Mouse (Mus musculus): ENCODE measurements around the gene Smim1. TPM values are rescaled to one million over a fixed set of nuclear protein-coding genes. Genes with fewer than 3 reads are reported as not detected.

The Smim1 gene
- 321 and 326 TPM in 2 replicates for polyA plus RNA-seq (2015; fragmentation: Nextera tagmentation; extraction: Ambion mirVana)

- H3K4me1 ChIP-seq (replicated peaks): peaks cover 76% of the 10 kb centered on the region
- peaks cover 27% of the 10 kb centered on the region for H3K36me3 ChIP-seq (replicated peaks)
- H3K4me2 ChIP-seq: peak within 1 kb of the TSS; percentile 93
- WGBS (ENCODE audit: insufficient replicate concordance): 1% methylated on average over 33 of the region's 33 CpGs
- H3K9me3 ChIP-seq (replicated peaks): no peaks in the 10 kb centered on the region
- peak within 1 kb of the TSS; percentile 92 for H3K9ac ChIP-seq
- H3K4me3 ChIP-seq (replicated peaks): peak within 1 kb of the TSS; percentile 84
- H3K27ac ChIP-seq (replicated peaks): peak within 1 kb of the TSS; percentile 94
- H3K27me3 ChIP-seq: no peaks in the 10 kb centered on the region
- peak; percentile 53 for ATAC-seq (ENCODE audit: insufficient read depth)
These were observed at the start of gene Smim1 for GRCm38 (mm10) chr4:154025641-154026440. TSS of gene Smim1 (minus strand) at chr4:154026230.

- H3K36me3 ChIP-seq (replicated peaks): no peaks in the 10 kb centered on the region
- no peak overlapping the region for H3K27ac ChIP-seq (replicated peaks)
- ATAC-seq (ENCODE audit: insufficient read depth): no peak
- no peak overlapping the region for H3K9ac ChIP-seq
- H3K4me1 ChIP-seq (replicated peaks): no peaks in the 10 kb centered on the region
- H3K9me3 ChIP-seq (replicated peaks): no peaks in the 10 kb centered on the region
- H3K27me3 ChIP-seq: peaks cover 46% of the 10 kb centered on the region
- WGBS (ENCODE audit: insufficient replicate concordance): 14% methylated on average over 16 of the region's 16 CpGs
- no peak overlapping the region for H3K4me3 ChIP-seq (replicated peaks)
- H3K4me2 ChIP-seq: no peak overlapping the region
These were observed 45.9 kb upstream of the Smim1 start for GRCm38 (mm10) chr4:154071941-154072340.

- 1% methylated on average over 15 of the region's 20 CpGs for WGBS (ENCODE audit: insufficient replicate concordance)
- Histone ChIP-seq H3K4me1 (replicated peaks) (no peaks in the 10 kb centered on the region), H3K36me3 (replicated peaks) (no peaks in the 10 kb centered on the region), H3K4me3 (replicated peaks) (no peak overlapping the region), H3K4me2 (no peak overlapping the region), H3K9ac (no peak overlapping the region), H3K9me3 (replicated peaks) (no peaks in the 10 kb centered on the region), H3K27ac (replicated peaks) (no peak overlapping the region), H3K27me3 (peaks cover 46% of the 10 kb centered on the region)
- ATAC-seq (ENCODE audit: insufficient read depth): no peak
These were observed 45.5 kb upstream of the Smim1 start for GRCm38 (mm10) chr4:154071521-154071920.

GRCm38 (mm10) chr4:154070896-154071295 lies 44.9 kb upstream of the Smim1 start:
- H3K4me1 ChIP-seq (replicated peaks): no peaks in the 10 kb centered on the region
- ATAC-seq (ENCODE audit: insufficient read depth): no peak
- peaks cover 46% of the 10 kb centered on the region for H3K27me3 ChIP-seq
- H3K9ac ChIP-seq: no peak overlapping the region
- H3K36me3 ChIP-seq (replicated peaks): no peaks in the 10 kb centered on the region
- WGBS (ENCODE audit: insufficient replicate concordance): 3% methylated on average over 5 of the region's 5 CpGs
- H3K4me2 ChIP-seq: no peak overlapping the region
- H3K27ac ChIP-seq (replicated peaks): no peak overlapping the region
- no peaks in the 10 kb centered on the region for H3K9me3 ChIP-seq (replicated peaks)
- H3K4me3 ChIP-seq (replicated peaks): no peak overlapping the region

- H3K9ac ChIP-seq: no peak overlapping the region
- H3K9me3 ChIP-seq (replicated peaks): no peaks in the 10 kb centered on the region
- no peak for ATAC-seq (ENCODE audit: insufficient read depth)
- H3K27ac ChIP-seq (replicated peaks): no peak overlapping the region
- H3K4me3 ChIP-seq (replicated peaks): no peak overlapping the region
- no peak overlapping the region for H3K4me2 ChIP-seq
- H3K27me3 ChIP-seq: peaks cover 10% of the 10 kb centered on the region
- H3K4me1 ChIP-seq (replicated peaks): no peaks in the 10 kb centered on the region
- WGBS (ENCODE audit: insufficient replicate concordance): 42% methylated on average over 14 of the region's 14 CpGs
- H3K36me3 ChIP-seq (replicated peaks): no peaks in the 10 kb centered on the region
These were observed 39.1 kb upstream of the Smim1 start for GRCm38 (mm10) chr4:154064827-154065773.

GRCm38 (mm10) chr4:154057696-154058095 lies 31.7 kb upstream of the Smim1 start:
- Histone ChIP-seq H3K9ac (no peak overlapping the region), H3K27ac (replicated peaks) (no peak overlapping the region), H3K4me2 (no peak overlapping the region), H3K36me3 (replicated peaks) (no peaks in the 10 kb centered on the region), H3K4me1 (replicated peaks) (no peaks in the 10 kb centered on the region), H3K9me3 (replicated peaks) (no peaks in the 10 kb centered on the region), H3K27me3 (peaks cover 22% of the 10 kb centered on the region; the same call in 1 of the 2 replicates), H3K4me3 (replicated peaks) (no peak overlapping the region)
- ATAC-seq (ENCODE audit: insufficient read depth): no peak
- 42% methylated on average over 4 of the region's 4 CpGs for WGBS (ENCODE audit: insufficient replicate concordance)

GRCm38 (mm10) chr4:154056661-154057060 lies 30.6 kb upstream of the Smim1 start:
- 33% methylated on average over 2 of the region's 2 CpGs for WGBS (ENCODE audit: insufficient replicate concordance)
- ATAC-seq (ENCODE audit: insufficient read depth): no peak

GRCm38 (mm10) chr4:154056046-154056445 lies 30.0 kb upstream of the Smim1 start:
- WGBS (ENCODE audit: insufficient replicate concordance): 64% methylated on average over 2 of the region's 2 CpGs

More at GRCm38 (mm10) chr4:154056661-154057060, 30.6 kb upstream of the Smim1 start:
- H3K9ac ChIP-seq: no peak overlapping the region
- H3K9me3 ChIP-seq (replicated peaks): no peaks in the 10 kb centered on the region
- H3K4me1 ChIP-seq (replicated peaks): no peaks in the 10 kb centered on the region
- H3K27ac ChIP-seq (replicated peaks): no peak overlapping the region
- H3K36me3 ChIP-seq (replicated peaks): no peaks in the 10 kb centered on the region
- H3K4me3 ChIP-seq (replicated peaks): no peak overlapping the region
- H3K4me2 ChIP-seq: no peak overlapping the region
- peaks cover 22% of the 10 kb centered on the region; the same call in 1 of the 2 replicates for H3K27me3 ChIP-seq

GRCm38 (mm10) chr4:154055482-154055881 lies 29.5 kb upstream of the Smim1 start:
- no peak for ATAC-seq (ENCODE audit: insufficient read depth)
- Histone ChIP-seq H3K4me1 (replicated peaks) (no peaks in the 10 kb centered on the region), H3K9me3 (replicated peaks) (no peaks in the 10 kb centered on the region), H3K27me3 (peaks cover 22% of the 10 kb centered on the region; the same call in 1 of the 2 replicates), H3K27ac (replicated peaks) (no peak overlapping the region), H3K4me3 (replicated peaks) (no peak overlapping the region), H3K9ac (no peak overlapping the region), H3K4me2 (no peak overlapping the region), H3K36me3 (replicated peaks) (no peaks in the 10 kb centered on the region)
- WGBS (ENCODE audit: insufficient replicate concordance): 68% methylated on average over 7 of the region's 7 CpGs

More at GRCm38 (mm10) chr4:154056046-154056445, 30.0 kb upstream of the Smim1 start:
- H3K9me3 ChIP-seq (replicated peaks): no peaks in the 10 kb centered on the region
- no peak overlapping the region for H3K4me2 ChIP-seq
- H3K4me3 ChIP-seq (replicated peaks): no peak overlapping the region
- H3K27me3 ChIP-seq: peaks cover 22% of the 10 kb centered on the region; the same call in 1 of the 2 replicates
- no peaks in the 10 kb centered on the region for H3K4me1 ChIP-seq (replicated peaks)
- H3K36me3 ChIP-seq (replicated peaks): no peaks in the 10 kb centered on the region
- ATAC-seq (ENCODE audit: insufficient read depth): no peak
- no peak overlapping the region for H3K27ac ChIP-seq (replicated peaks)
- H3K9ac ChIP-seq: no peak overlapping the region

GRCm38 (mm10) chr4:154053065-154053464 lies 27.0 kb upstream of the Smim1 start:
- WGBS (ENCODE audit: insufficient replicate concordance): 36% methylated on average over 4 of the region's 4 CpGs
- Histone ChIP-seq H3K9ac (no peak overlapping the region), H3K36me3 (replicated peaks) (no peaks in the 10 kb centered on the region), H3K27ac (replicated peaks) (no peak overlapping the region), H3K4me1 (replicated peaks) (no peaks in the 10 kb centered on the region), H3K27me3 (peaks cover 22% of the 10 kb centered on the region; the same call in 1 of the 2 replicates), H3K9me3 (replicated peaks) (no peaks in the 10 kb centered on the region), H3K4me3 (replicated peaks) (no peak overlapping the region), H3K4me2 (no peak overlapping the region)
- no peak for ATAC-seq (ENCODE audit: insufficient read depth)

GRCm38 (mm10) chr4:154051401-154051800 lies 25.4 kb upstream of the Smim1 start:
- no peak for ATAC-seq (ENCODE audit: insufficient read depth)
- 73% methylated on average over 3 of the region's 3 CpGs for WGBS (ENCODE audit: insufficient replicate concordance)
- Histone ChIP-seq H3K27me3 (peaks cover 20% of the 10 kb centered on the region; the same call in 1 of the 2 replicates), H3K4me2 (no peak overlapping the region), H3K4me3 (replicated peaks) (no peak overlapping the region), H3K9me3 (replicated peaks) (no peaks in the 10 kb centered on the region), H3K36me3 (replicated peaks) (no peaks in the 10 kb centered on the region), H3K27ac (replicated peaks) (no peak overlapping the region), H3K9ac (no peak overlapping the region), H3K4me1 (replicated peaks) (no peaks in the 10 kb centered on the region)
